17 mouse cellular contexts compared by ENCODE assay signal in the genomic region with DNA sequence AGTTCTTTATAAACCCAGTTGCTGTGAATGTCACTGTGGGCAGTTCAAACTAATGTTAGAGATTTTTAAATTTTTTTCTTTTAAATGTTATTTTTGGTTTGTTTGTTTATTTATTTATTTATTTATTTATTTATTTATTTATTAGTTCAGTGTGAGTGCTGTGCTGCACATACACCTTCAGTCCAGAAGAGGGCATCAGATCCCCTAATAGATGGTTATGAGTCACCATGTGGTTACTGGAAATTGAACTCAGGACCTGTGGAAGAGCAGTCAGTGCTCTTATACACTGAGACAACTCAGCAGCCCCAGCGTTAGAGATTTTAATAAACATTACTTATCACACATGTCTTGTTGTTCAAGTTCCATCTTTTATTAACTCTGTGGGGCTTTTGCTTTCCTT. TPM values are rescaled to one million over a fixed set of nuclear protein-coding genes. Genes with fewer than 3 reads are reported as not detected.
DNase-seq lines count a peak whose midpoint lies in the region; ATAC-seq and TF ChIP-seq lines count a peak whose summit lies in the region.
"Had no signal": no experiment of that assay in that cellular context is flagged by ENCODE, and none has a peak within 500 bp of the region (broad histone marks: within the 10 kb centered on the region; RNA-seq: fewer than 3 reads in every experiment).

No protein-coding gene starts in this region.

- H3K9ac ChIP-seq in heart, adult 2 months (ENCODE audit: low read depth, low read length), result no peak overlapping the region
- H3K9ac ChIP-seq in midbrain, embryonic 15.5 days, result no peak overlapping the region
- H3K9ac ChIP-seq: neural tube, embryonic 13.5 days had no signal

- no peaks in the 10 kb centered on the region for H3K9me3 ChIP-seq in midbrain, embryonic 15.5 days
- H3K9me3 ChIP-seq: megakaryocyte, embryonic 14.5 days; neural tube, embryonic 13.5 days had no signal

- no peaks in the 10 kb centered on the region for H3K27me3 ChIP-seq in heart, adult 2 months (ENCODE audit: control insufficient read depth, insufficient read depth, low read length)
- H3K27me3 ChIP-seq in midbrain, embryonic 15.5 days (replicated peaks), result no peaks in the 10 kb centered on the region
- H3K27me3 ChIP-seq: CH12.LX; megakaryocyte, embryonic 14.5 days; neural tube, embryonic 13.5 days had no signal

- no peak for TF ChIP-seq POLR2A in heart, adult 2 months (IDR thresholded peaks at IDR 0.05; ENCODE audit: insufficient read depth, low read depth, low read length)

- H3K79me2 ChIP-seq in heart, adult 2 months (replicated peaks; ENCODE audit: control insufficient read depth, insufficient read depth, low read length), result no peaks in the 10 kb centered on the region

- peak; percentile 46 for TF ChIP-seq CTCF in heart, adult 2 months (IDR thresholded peaks at IDR 0.05)

- WGBS in heart, adult 2 months, result 75% methylated on average over 1 of the region's 1 CpGs
- 74% methylated on average over 1 of the region's 1 CpGs for WGBS in midbrain, embryonic 15.5 days

- H3K4me3 ChIP-seq in heart, adult 2 months, result no peak overlapping the region
- no peak overlapping the region for H3K4me3 ChIP-seq in midbrain, embryonic 15.5 days
- H3K4me3 ChIP-seq: megakaryocyte, embryonic 14.5 days; neural tube, embryonic 13.5 days had no signal

- H3K36me3 ChIP-seq in heart, adult 2 months (ENCODE audit: control insufficient read depth, insufficient read depth, low read length), result no peaks in the 10 kb centered on the region
- no peaks in the 10 kb centered on the region for H3K36me3 ChIP-seq in midbrain, embryonic 15.5 days (replicated peaks)
- H3K36me3 ChIP-seq: neural tube, embryonic 13.5 days had no signal

- no peak overlapping the region for H3K4me2 ChIP-seq in midbrain, embryonic 15.5 days
- H3K4me2 ChIP-seq: neural tube, embryonic 13.5 days had no signal

- DNase-seq in heart, adult 2 months, result no peak
- no peak for DNase-seq in heart, adult 9 months (ENCODE audit: low spot score in 2 of 2)
- DNase-seq in lung, postnatal 36 days, result peak; percentile 8
- DNase-seq in lung, postnatal 14 days, result no peak
- DNase-seq in NIH3T3 (ENCODE audit: low read depth), result peak; percentile 38
- peak; percentile 2 for DNase-seq in mesoderm, embryonic 11.5 days (ENCODE audit: low read depth, low spot score)
- no peak for DNase-seq in urinary bladder, postnatal 4 days (ENCODE audit: low spot score in 2 of 2)
- DNase-seq: embryo, embryonic 11 days; gastrocnemius, postnatal 14 days; heart, postnatal 36 days; layer of hippocampus, postnatal 36 days; right cerebral cortex, postnatal 14 days had no signal

- no peak overlapping the region for H3K27ac ChIP-seq in heart, adult 2 months
- no peak overlapping the region for H3K27ac ChIP-seq in midbrain, embryonic 15.5 days
- H3K27ac ChIP-seq: neural tube, embryonic 13.5 days had no signal

- intact Hi-C loops in heart, adult 2 months (cut with DNase I), result no loop called here

- ATAC-seq in midbrain, embryonic 15.5 days (replicated peaks), result no peak
- ATAC-seq: intestine, embryonic 16.5 days had no signal

- H3K4me1 ChIP-seq in heart, adult 2 months (ENCODE audit: control insufficient read depth, insufficient read depth, low read length), result no peaks in the 10 kb centered on the region
- H3K4me1 ChIP-seq in midbrain, embryonic 15.5 days, result no peaks in the 10 kb centered on the region
- H3K4me1 ChIP-seq: neural tube, embryonic 13.5 days had no signal

- no peak for TF ChIP-seq EP300 in heart, adult 2 months (IDR thresholded peaks at IDR 0.05; ENCODE audit: insufficient read depth, low read depth, low read length)

RNA-seq across cellular contexts. Expression of a gene that starts 12.5 kb away (rescaled TPM):
- 10 to 100 TPM; 21.4 to 30.0 TPM for total RNA-seq in heart, adult 2 months (2021)
- 8.3 and 13.4 TPM in 2 replicates for polyA plus RNA-seq in heart, adult 2 months (2012; rRNA removed)
- polyA plus RNA-seq in midbrain, embryonic 15.5 days (2015; fragmentation: Nextera tagmentation; extraction: Ambion mirVana), result 16.3 and 16.6 TPM in 2 replicates

Comparison
In these comparisons a context has a peak if more than half of its experiments do, and no peak if none do; other contexts are left out.
1. DNase-seq: peak in lung, postnatal 36 days (single experiment), NIH3T3 (single experiment) and mesoderm, embryonic 11.5 days (single experiment); none in heart, adult 2 months (0 of 2), heart, adult 9 months (0 of 2), lung, postnatal 14 days (single experiment) and urinary bladder, postnatal 4 days (0 of 2).